Mouse (Mus musculus): ENCODE measurements around the gene Thrb.

- TF ChIP-seq TAL1 (IDR thresholded peaks at IDR 0.05; ENCODE audit: low read length) (no peak), GATA1 (IDR thresholded peaks at IDR 0.05; ENCODE audit: low read length) (no peak)
These were observed 257.2 kb downstream of the Thrb start for GRCm38 (mm10) chr14:17917124-17917763.
